In genomic region chr5:122050017-122050831, GRCm38 (mm10) we compare ENCODE assay signal across 8 mouse cellular contexts. TPM values are rescaled to one million over a fixed set of nuclear protein-coding genes. Genes with fewer than 3 reads are reported as not detected.
DNase-seq lines count a peak whose midpoint lies in the region; ATAC-seq lines count a peak whose summit lies in the region.

TSS of gene Cux2 (minus strand) at chr5:122050102.

- H3K36me3 ChIP-seq in hindbrain, embryonic 13.5 days, result no peaks in the 10 kb centered on the region

- peak; percentile 73 for ATAC-seq in hindbrain, embryonic 13.5 days (ENCODE audit: low FRiP score)

- peak within 1 kb of the TSS; percentile 72 for H3K4me3 ChIP-seq in hindbrain, embryonic 13.5 days

- H3K4me2 ChIP-seq in hindbrain, embryonic 13.5 days, result peak within 1 kb of the TSS; percentile 81

- peaks cover 79% of the 10 kb centered on the region for H3K4me1 ChIP-seq in hindbrain, embryonic 13.5 days (replicated peaks)

- peak; percentile 86 for DNase-seq in R1 (ENCODE audit: low read depth, low spot score)
- peak; percentile 87 to 90 for DNase-seq in cerebellum, postnatal 10 days
- peak; percentile 45 to 53 for DNase-seq in frontal cortex, postnatal 14 days (ENCODE audit: low spot score in 2 of 2)
- peak; percentile 57 to 62 for DNase-seq in layer of hippocampus, postnatal 36 days
- DNase-seq in lung, postnatal 10 days, result peak; percentile 74
- peak; percentile 78 for DNase-seq in ovary, postnatal 36 days (ENCODE audit: low spot score)
- DNase-seq in thymus, postnatal 4 days, result peak; percentile 83

- WGBS in hindbrain, embryonic 13.5 days, result under 1% methylated on average over 74 of the region's 90 CpGs

- H3K27me3 ChIP-seq in hindbrain, embryonic 13.5 days, result 0 out of 2 replicates have a peak, but pooled peaks cover 4% of the 10 kb centered on the region

- peak within 1 kb of the TSS; percentile 98 for H3K27ac ChIP-seq in hindbrain, embryonic 13.5 days

- H3K9me3 ChIP-seq in hindbrain, embryonic 13.5 days, result no peaks in the 10 kb centered on the region

- peak within 1 kb of the TSS; percentile 89 for H3K9ac ChIP-seq in hindbrain, embryonic 13.5 days

RNA-seq across cellular contexts. Expression of gene Cux2, which starts in this region (rescaled TPM):
- 28.1 and 29.1 TPM in 2 replicates for polyA plus RNA-seq in hindbrain, embryonic 13.5 days (2015; fragmentation: Nextera tagmentation; extraction: Ambion mirVana)
- total RNA-seq in layer of hippocampus, postnatal 36 days (2021), result 10 to 100 TPM; 32.7 to 33.8 TPM

Comparison
In these comparisons a context has a peak if more than half of its experiments do, and no peak if none do; other contexts are left out.
1. Peak in every context shown above with its lines: DNase-seq, ATAC-seq, H3K4me3 ChIP-seq and H3K27ac ChIP-seq.